Mouse (Mus musculus): ENCODE data around the gene Pcsk2.

DNA sequence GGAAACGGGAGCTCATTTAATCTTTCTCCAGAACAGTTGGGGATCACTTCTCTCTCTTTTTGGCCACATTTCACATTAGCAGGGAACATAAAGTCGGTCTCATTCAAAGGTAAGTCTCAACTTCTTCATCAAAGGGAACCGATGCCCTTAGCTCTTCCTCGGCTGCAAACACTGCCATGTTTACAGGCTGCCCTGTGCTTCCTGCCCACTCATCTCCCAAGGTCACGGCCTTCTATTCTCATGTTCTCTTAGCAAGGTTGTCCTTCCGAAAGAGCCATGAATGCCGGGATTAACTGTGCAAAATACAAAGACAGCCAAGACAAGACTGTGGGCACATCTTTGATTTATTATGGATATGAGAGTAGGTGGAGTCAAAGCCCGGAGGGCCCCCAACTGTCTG lies 178.8 kb downstream of the Pcsk2 start:
- TF ChIP-seq CTCF (IDR thresholded peaks at IDR 0.05; ENCODE audit: insufficient read depth, low read length) (no peak), POLR2A (IDR thresholded peaks at IDR 0.05; ENCODE audit: borderline replicate concordance, extremely low read depth, low read depth, low read length) (no peak)

Measured in lung, adult 2 months (tissue).